In genomic region chr7:89215714-89216113, GRCm38 (mm10) we compare ENCODE assay signal across 10 mouse cellular contexts.
DNase-seq lines count a peak whose midpoint lies in the region; ATAC-seq and TF ChIP-seq lines count a peak whose summit lies in the region.
"Had no signal": no experiment of that assay in that cellular context is flagged by ENCODE, and none has a peak within 500 bp of the region (broad histone marks: within the 10 kb centered on the region; RNA-seq: fewer than 3 reads in every experiment).

No protein-coding gene starts in this region.

- DNase-seq in heart, adult 11 months, result no peak
- peak; percentile 22 for DNase-seq in lung, postnatal 36 days
- DNase-seq in lung, adult 2 months, result no peak
- DNase-seq in embryonic facial prominence, embryonic 10.5 days (ENCODE audit: low spot score), result peak; percentile 20
- DNase-seq in MN1 (ENCODE audit: low spot score), result no peak
- DNase-seq in frontal cortex, postnatal 36 days (ENCODE audit: low spot score in 2 of 2), result no peak
- DNase-seq: kidney, postnatal 36 days; right cerebral cortex, postnatal 14 days had no signal

- H3K27ac ChIP-seq in heart, embryonic 13.5 days (replicated peaks), result peak overlapping the region; percentile 55
- peak overlapping the region; percentile 6; the same call in 1 of the 2 replicates for H3K27ac ChIP-seq in embryonic facial prominence, embryonic 10.5 days (replicated peaks)

- H3K4me3 ChIP-seq in heart, embryonic 13.5 days, result no peak overlapping the region
- no peak overlapping the region for H3K4me3 ChIP-seq in lung, adult 2 months (replicated peaks; ENCODE audit: extremely low read depth, low read depth, low read length)
- H3K4me3 ChIP-seq in embryonic facial prominence, embryonic 10.5 days, result no peak overlapping the region
- no peak overlapping the region for H3K4me3 ChIP-seq in myocyte

- no peak overlapping the region for H3K4me2 ChIP-seq in heart, embryonic 13.5 days
- peak overlapping the region; percentile 44 for H3K4me2 ChIP-seq in myocyte (ENCODE audit: low read depth)

- no peak overlapping the region for H3ac ChIP-seq in myocyte (ENCODE audit: control insufficient read depth, insufficient read length)

- no peak for TF ChIP-seq POLR2A in lung, adult 2 months (IDR thresholded peaks at IDR 0.05; ENCODE audit: borderline replicate concordance, extremely low read depth, low read depth, low read length)
- TF ChIP-seq POLR2A in myocyte (IDR thresholded peaks at IDR 0.05; ENCODE audit: insufficient read length, low read depth), result no peak

- no peak for ATAC-seq in heart, embryonic 13.5 days (ENCODE audit: extremely low read depth, insufficient number of reproducible peaks, low FRiP score, low TSS enrichment)

- TF ChIP-seq CTCF in lung, adult 2 months (IDR thresholded peaks at IDR 0.05; ENCODE audit: insufficient read depth, low read length), result no peak

- no peaks in the 10 kb centered on the region for H3K27me3 ChIP-seq in heart, embryonic 13.5 days (replicated peaks)
- no peaks in the 10 kb centered on the region for H3K27me3 ChIP-seq in embryonic facial prominence, embryonic 10.5 days (replicated peaks; ENCODE audit: low read depth, poor library complexity, severe bottlenecking)
- no peaks in the 10 kb centered on the region for H3K27me3 ChIP-seq in myocyte (ENCODE audit: control insufficient read depth, insufficient read depth, insufficient read length)

- H3K79me2 ChIP-seq in myocyte (ENCODE audit: control insufficient read depth, insufficient read depth), result no peaks in the 10 kb centered on the region

- WGBS in heart, embryonic 13.5 days, result 64% methylated on average over 7 of the region's 7 CpGs
- 37% methylated on average over 7 of the region's 7 CpGs for WGBS in lung, adult 2 months
- 51% methylated on average over 7 of the region's 7 CpGs for WGBS in embryonic facial prominence, embryonic 10.5 days

- no peak overlapping the region for H3K9ac ChIP-seq in heart, embryonic 13.5 days

- no peaks in the 10 kb centered on the region for H3K9me3 ChIP-seq in heart, embryonic 13.5 days
- H3K9me3 ChIP-seq in embryonic facial prominence, embryonic 10.5 days, result no peaks in the 10 kb centered on the region

- no peaks in the 10 kb centered on the region for H3K36me3 ChIP-seq in heart, embryonic 13.5 days
- H3K36me3 ChIP-seq in embryonic facial prominence, embryonic 10.5 days (replicated peaks), result no peaks in the 10 kb centered on the region
- no peaks in the 10 kb centered on the region for H3K36me3 ChIP-seq in myocyte (ENCODE audit: control insufficient read depth, insufficient read depth)

- H3K4me1 ChIP-seq in heart, embryonic 13.5 days, result peaks cover 28% of the 10 kb centered on the region
- H3K4me1 ChIP-seq in lung, adult 2 months (ENCODE audit: control insufficient read depth, insufficient read depth, low read length), result peaks cover 6% of the 10 kb centered on the region; the same call in 1 of the 2 replicates
- H3K4me1 ChIP-seq in embryonic facial prominence, embryonic 10.5 days, result peaks cover 38% of the 10 kb centered on the region

TF ChIP-seq in myocyte, 11 proteins besides CTCF, POLR2A, EP300 and RAD21:
- no peak for TF ChIP-seq MYOD1 (IDR thresholded peaks at IDR 0.05; ENCODE audit: control insufficient read depth in 1 of 3, insufficient read length in 2 of 3, low read depth in 2 of 3)
- TF ChIP-seq USF1 (IDR thresholded peaks at IDR 0.05; ENCODE audit: low read depth), result no peak
- TF ChIP-seq REST (IDR thresholded peaks at IDR 0.05; ENCODE audit: insufficient read depth, insufficient read length), result no peak
- TF ChIP-seq POLR2AphosphoS2 (IDR thresholded peaks at IDR 0.05; ENCODE audit: insufficient read length, low read depth), result no peak
- TF ChIP-seq MYOG (IDR thresholded peaks at IDR 0.05; ENCODE audit: control insufficient read depth in 1 of 3, insufficient read depth in 1 of 3, insufficient read length in 2 of 3, low read depth in 2 of 3), result no peak
- no peak for TF ChIP-seq TCF12 (IDR thresholded peaks at IDR 0.05; ENCODE audit: insufficient read depth, poor library complexity, severe bottlenecking)
- TF ChIP-seq CEBPB (IDR thresholded peaks at IDR 0.05; ENCODE audit: insufficient read depth, poor library complexity, severe bottlenecking), result no peak
- TF ChIP-seq TCF3 (IDR thresholded peaks at IDR 0.05; ENCODE audit: insufficient read length, low read depth), result no peak
- TF ChIP-seq SRF (IDR thresholded peaks at IDR 0.05; ENCODE audit: control insufficient read depth, insufficient read length, low read depth), result no peak
- no peak for TF ChIP-seq E2F4 (IDR thresholded peaks at IDR 0.05; ENCODE audit: insufficient read depth)
- TF ChIP-seq MAX (IDR thresholded peaks at IDR 0.05; ENCODE audit: low read depth), result no peak

Comparison
In these comparisons a context has a peak if more than half of its experiments do, and no peak if none do; other contexts are left out.
1. DNase-seq: peak in lung, postnatal 36 days (single experiment) and embryonic facial prominence, embryonic 10.5 days (single experiment); none in heart, adult 11 months (single experiment), lung, adult 2 months (single experiment), MN1 (single experiment) and frontal cortex, postnatal 36 days (0 of 2).